Mouse (Mus musculus): ENCODE data around the gene Syap1. TPM values are rescaled to one million over a fixed set of nuclear protein-coding genes. Genes with fewer than 3 reads are reported as not detected.

The Syap1 gene
- polyA plus RNA-seq (2017; shearing (Covaris generic)): 45.9 TPM

DNA sequence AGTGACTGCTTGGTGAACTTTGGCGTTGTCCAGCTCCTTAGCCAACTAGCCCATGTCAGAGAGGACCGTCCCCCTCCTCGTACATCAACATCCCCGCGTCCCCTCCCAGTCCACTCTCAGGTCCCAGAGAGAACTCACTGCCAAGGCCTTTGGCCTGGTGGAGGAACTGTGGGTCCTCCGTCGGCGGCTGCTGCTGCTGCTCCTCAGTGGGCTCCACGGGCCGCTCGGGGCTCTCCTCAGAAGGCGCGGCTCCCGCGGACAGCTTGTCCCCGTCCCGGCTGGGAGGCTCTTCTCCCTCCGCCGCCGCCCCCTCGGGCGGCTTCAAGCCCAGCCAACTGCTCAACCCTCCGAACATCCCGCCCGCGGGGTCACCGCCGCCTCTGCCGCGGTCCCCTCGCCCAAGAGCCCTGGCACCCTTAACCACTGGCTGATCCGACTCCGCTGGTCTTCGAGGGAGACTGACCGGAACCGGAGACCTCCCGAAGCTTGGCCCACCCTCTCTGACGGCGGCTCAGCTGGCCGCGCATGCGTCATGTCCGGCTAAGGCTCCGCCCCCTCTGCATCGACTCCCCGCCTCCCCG lies at the start of gene Syap1:
Gene Syap1, minus strand, starts transcription at position 517 of the 581 bp plus-strand sequence.

DNA sequence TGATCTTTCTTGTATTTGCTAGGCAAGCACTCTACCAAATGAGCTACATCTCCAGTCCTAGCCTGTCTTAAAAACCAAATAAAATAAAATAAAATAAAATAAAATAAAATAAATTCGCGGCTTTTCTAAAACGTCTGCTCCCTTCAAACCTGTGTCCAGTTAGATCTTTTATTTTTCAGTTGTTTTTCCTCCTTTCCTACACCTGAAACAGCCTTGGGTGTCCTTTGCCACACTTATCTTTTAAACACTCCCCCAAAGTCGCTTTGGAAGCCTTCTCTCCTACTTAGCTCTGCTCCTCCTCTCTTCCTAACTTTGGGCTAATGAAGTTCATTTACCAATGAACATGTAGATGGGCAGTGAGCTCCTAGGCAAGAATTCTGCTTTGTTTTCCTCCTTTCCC lies 12.7 kb upstream of the Syap1 start, which contains the start of gene Ctps2:
Gene Ctps2, plus strand, starts transcription at position 301 of the 400 bp plus-strand sequence.

DNA sequence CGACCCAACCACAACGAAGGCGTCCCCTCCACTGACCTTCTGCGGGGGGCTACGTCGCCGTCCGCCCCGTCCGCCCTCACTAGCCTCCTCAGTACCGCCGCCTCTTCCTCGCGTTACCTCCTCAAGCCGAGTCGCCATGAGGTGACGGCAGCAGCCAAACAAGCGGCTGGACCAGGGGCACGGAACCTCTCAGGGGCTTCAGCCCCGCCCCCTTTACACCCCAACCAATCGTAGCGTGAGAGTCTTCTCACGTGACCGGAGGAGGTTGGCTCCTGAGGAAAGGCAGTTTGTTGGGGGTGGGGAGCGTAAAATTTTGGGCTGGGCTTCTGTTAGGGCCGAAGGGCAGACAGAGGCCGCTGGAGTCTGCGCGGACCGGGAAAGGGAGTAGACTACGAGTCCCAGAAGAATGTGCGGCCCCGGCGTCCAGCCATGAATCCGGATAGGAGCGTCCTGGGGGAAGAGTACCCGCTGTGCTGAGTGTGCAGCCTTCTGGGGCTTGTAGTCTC lies 59.0 kb downstream of the Syap1 start, which contains the start of gene Txlng:
Gene Txlng, minus strand, starts transcription at position 252 of the 506 bp plus-strand sequence.

Other genes starting within 250 kb of the Syap1 start
- gene Reps2, start 244.8 kb downstream of the Syap1 start, polyA plus RNA-seq (2017; shearing (Covaris generic)): not detected
- 325 TPM for gene Rbbp7, start 128.0 kb downstream of the Syap1 start, polyA plus RNA-seq (2017; shearing (Covaris generic))
- 17.0 TPM for gene Txlng, start 59.0 kb downstream of the Syap1 start, polyA plus RNA-seq (2017; shearing (Covaris generic))
- 303 TPM for gene Ctps2, start 12.8 kb upstream of the Syap1 start, polyA plus RNA-seq (2017; shearing (Covaris generic))
- gene S100g, start 76.2 kb upstream of the Syap1 start, polyA plus RNA-seq (2017; shearing (Covaris generic)): 1.3 TPM